Mouse (Mus musculus) right cerebral cortex, adult 18-20 months (tissue): ENCODE measurements around the gene Cog5.
A peak's percentile ranks its signal among the peaks of the same experiment; 100 is the strongest.

Experiments used
- DNase-seq: peaks from one replicate; pipeline ENCODE4 v3.0.0; 2022; ENCODE audit warnings: mixed read lengths

Cog5 gene

DNA sequence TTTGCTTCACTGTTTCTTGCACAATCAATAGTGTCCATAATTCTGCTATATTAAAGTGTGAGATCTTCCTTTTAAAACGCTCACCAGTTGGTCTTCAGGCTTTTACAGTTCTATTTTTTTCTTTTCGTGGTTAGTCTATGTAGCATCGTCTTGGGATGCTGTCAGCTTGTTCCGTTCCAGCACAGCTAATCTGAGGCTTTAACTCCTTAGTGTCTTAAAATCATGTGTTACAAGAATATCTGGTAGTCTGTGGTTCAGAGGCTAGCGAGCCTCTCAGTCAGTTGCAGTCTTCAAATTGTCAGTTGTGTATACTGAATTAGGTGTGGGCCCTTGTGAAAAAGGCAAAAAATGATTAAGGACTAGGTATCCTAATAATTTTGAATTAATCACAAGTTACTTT, 57.6 kb downstream of the Cog5 start:
- DNase-seq: peak; percentile 27

DNA sequence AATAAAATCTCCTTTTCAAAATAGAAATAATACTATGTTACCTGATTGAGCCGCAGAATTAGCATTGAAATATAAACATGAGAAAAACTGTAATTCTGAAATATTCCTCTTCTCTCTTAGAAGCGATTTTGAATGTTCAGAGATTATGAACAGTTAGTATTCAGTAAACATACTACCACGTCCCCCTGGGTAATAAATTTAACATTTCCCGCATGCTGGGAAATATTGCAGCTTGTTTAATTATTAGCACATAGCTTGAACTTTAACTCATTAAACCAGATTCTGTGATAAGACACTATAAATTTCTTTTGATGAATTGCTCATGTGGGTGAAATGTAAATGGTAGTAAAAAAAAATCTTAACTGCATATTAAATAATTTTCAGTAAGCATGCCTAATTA, 58.1 kb downstream of the Cog5 start:
- DNase-seq: no peak

DNA sequence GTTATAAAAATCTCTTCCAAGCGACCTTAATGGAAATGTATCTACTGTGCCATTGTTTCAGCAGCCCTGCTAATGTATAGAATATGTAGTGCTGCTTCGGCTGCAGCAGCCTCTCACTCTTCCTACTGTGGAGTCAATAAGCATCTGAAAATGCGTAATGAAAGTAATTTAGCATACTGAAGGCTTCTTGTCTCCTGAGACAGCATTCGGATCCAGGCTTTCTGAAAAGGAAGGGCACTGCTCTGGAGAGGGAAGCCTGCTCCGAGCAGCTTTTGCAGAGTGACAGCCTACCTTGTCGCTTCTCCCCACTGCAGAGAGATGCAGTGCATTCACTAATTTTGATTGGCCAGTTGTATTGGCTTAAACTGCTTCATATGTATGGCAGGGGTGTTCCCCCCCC, 58.9 kb downstream of the Cog5 start, which contains the start of gene Gpr22:
Gene Gpr22 (minus strand): TSS at position 348 of the 400 bp plus-strand sequence.
- peak; percentile 82 for DNase-seq

DNA sequence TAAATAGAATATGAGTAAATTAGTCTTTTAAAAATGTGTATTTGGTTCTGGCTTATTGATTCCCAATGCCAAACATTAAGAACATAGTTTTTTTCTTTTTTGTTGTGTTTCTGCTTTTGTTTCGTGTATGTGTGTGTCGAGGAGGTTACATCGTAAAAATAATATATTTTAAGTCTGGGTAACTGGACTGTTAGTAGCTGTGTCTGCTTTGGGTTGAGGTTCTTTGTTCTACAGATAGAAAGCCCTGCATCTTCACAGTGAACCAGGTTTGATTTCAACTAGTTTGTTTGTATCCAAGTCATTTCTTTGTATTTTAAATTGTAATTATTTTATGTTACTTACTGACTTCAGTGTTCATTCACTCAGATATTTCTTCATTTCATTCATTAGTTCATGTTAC, 59.4 kb downstream of the Cog5 start:
- DNase-seq: no peak

DNA sequence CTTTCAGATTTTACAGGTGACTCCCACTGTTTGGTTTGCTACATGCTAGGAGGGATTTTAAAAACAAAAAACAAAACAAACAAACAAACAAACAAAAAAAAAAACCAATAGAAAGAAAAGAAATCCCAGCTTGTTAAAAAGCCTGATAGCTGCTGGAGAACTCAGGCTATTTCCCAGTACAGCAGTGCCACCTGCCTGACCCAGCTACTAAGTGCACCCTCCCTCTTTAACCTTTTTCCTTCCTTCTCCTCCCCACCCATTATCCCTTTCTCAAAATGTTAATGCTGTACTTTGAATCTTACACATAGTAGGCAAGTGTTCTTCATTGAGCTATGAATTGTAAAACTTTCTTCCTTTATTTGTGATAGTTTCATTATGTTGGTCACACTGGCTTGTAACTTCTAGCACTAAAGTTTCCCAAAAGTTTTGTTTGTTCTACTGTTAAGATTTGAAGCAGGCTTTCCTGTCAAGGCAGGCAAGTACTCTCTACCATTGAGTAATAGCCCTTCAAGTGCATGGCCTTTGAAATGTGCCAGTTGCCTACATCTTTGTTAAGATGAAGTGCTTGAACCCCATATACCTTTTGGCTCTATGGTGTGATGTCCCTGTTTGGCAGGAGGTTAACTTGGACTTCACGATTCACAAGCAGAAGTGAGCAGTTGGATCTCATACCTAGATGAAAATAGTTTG, 65.1 kb downstream of the Cog5 start:
- DNase-seq: no peak

DNA sequence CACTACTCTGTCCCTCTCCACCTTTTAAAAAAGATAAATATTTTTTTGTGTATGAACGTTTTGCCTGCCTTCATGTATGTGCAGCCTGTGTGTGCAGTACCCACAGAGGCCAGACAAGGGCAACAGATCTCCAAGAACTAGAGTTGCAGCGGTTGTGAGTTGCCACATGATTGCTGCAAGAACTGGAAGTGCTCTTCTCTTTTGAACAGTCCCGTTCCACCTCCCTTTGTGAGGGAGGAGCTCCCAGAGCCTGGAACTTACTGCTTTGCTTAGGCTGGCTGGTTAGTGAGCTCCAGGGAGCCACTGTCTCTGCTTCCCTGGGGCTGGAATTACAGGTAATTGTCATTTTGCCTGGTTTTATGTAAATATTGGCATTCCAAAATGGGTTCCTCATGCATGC, 69.9 kb downstream of the Cog5 start:
- no peak for DNase-seq

DNA sequence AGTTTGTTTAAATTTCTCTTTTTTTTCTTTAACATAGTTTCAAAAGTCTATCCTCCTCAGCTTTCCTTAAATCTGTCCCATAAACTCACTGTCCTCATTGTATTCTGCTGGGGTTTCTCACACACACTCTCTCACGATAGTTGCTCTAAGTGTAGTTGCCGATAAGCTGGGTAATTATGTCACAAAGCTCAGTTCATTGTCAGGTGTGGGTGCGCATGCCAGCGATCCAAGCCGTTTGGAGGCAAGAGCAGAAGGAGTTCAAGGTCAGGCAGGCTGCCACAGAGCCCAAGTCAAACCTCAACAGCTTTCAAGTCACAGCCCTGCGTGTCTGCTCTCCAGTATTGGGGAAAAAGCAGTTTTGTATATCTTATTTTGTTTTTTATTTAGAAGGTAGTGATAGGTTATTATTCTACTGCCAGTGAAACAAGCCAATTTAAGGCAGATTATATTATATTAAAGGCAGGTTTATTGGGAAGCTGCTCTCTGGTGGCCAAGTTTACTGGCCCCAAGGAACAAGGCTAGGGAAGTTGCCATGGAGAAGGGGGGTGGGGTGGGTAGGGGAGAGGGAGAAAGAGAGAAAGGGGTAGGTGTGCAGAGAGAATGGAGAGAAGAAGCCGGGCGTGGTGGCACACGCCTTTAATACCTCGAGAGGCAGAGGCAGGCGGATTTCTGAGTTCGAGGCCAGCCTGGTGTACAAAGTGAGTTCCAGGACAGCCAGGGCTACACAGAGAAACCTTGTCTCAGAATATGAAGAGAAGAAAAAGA, 71.0 kb downstream of the Cog5 start:
- DNase-seq: no peak

DNA sequence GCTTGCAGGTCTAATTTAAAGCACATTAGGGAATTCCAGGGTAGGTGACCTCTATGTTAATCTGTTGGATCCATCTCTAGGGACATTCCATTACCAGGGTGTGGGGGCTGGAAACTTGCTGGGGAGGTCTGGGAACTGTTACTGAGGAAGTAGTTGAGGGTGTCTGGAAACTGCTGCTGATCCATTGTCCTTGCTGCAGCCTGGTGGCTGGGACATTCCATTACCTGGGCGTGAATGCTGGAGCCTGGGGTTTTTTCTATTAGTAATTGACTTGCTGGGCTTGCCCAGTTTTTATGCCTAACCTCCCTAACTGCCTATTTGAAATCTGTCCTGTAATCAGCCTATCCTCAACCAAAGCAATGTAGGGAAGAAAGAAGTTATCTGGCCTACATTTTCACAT, 72.0 kb downstream of the Cog5 start:
- no peak for DNase-seq

DNA sequence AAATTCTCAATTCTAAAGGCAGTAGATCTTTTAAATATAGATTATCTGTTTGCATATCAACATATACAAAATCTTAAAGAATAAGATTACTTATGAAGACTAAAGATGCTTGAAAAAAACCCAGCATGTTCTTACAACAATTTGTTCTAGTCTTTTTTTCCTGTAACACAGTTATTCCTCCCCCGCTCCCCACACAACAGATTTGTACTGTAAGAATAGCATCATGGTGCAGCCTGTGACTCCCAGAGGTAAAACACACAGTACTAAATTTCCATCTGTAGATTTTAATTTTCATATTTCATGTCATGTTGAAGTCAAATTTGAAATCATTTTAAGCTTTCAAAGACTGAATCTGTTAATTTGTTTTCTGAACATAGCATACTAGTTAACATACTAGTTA, 75.5 kb downstream of the Cog5 start:
- peak; percentile 78 for DNase-seq

DNA sequence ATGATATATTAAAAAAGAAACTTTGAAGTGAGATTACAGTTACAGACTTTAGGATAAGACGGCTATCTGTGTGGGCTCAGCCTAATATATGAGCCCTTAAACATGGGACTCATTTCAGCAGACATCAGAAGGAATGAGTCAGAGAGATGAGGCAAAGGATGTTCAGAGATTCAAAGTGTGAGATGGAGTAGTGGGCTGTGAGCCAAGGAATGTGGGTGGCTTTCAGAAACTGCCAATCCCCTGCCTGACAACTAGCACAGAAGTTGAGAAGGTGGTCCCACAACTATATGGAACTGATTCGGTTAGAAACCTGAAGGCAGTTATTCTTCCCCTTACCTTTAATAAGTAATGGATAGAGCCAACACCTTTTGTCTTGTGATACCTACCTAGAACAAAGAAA, 79.9 kb downstream of the Cog5 start:
- DNase-seq: no peak

DNA sequence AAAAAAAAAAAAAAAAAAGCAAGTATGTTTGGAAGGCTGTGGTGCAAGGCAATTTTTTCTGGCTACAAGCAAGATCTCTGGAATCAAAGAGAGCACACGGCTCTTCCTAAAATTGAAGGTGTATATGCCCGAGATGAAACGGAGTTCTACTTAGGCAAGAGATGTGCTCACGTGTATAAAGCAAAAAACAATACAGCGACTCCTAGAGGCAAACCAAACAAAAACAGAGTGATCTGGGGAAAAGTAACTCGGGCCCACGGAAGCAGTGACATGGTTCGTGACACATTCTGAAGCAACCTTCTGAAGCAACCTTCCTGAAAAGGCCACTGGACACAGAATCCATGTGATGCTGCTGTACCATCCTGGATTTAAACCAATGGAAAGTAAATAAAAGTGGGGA, 92.6 kb downstream of the Cog5 start:
- DNase-seq: no peak

DNA sequence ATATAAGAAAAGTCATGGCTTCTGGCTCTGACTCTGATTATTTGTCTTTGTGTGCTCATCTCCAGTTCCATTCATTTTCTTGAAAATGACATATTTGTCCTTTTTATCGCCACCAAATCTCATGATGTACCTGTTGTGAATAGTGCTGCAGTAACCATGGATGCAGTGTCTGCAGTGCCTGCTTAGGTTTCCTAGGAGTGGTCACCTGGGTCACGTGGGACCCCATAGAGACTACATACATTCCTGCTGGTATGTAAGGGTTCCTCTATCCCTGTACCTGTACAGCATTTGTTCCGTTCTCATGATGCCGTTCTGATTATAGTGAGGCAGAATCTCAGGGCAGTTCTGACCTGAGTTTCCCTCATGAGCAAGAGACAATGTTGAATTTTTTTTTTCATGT, 95.2 kb downstream of the Cog5 start:
- no peak for DNase-seq

DNA sequence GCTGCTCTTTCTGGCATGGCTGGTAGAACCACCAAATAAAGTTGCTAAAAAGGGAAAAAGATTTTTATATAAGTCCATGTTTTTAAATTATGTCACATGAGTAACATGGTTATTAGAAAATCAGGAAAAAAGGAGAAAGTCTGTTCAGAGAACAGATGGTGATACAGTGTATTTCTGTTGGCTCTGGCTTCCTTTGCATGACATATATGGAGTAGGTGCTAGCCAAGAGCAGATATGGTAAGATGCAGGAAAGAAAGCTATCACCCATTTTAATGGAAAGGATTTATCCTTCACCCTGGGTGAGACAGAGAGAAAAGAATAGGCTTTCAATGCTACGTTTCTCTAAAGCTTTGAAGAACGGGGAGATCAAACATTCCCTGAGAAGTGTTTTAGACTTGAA, 99.8 kb downstream of the Cog5 start:
- DNase-seq: no peak

DNA sequence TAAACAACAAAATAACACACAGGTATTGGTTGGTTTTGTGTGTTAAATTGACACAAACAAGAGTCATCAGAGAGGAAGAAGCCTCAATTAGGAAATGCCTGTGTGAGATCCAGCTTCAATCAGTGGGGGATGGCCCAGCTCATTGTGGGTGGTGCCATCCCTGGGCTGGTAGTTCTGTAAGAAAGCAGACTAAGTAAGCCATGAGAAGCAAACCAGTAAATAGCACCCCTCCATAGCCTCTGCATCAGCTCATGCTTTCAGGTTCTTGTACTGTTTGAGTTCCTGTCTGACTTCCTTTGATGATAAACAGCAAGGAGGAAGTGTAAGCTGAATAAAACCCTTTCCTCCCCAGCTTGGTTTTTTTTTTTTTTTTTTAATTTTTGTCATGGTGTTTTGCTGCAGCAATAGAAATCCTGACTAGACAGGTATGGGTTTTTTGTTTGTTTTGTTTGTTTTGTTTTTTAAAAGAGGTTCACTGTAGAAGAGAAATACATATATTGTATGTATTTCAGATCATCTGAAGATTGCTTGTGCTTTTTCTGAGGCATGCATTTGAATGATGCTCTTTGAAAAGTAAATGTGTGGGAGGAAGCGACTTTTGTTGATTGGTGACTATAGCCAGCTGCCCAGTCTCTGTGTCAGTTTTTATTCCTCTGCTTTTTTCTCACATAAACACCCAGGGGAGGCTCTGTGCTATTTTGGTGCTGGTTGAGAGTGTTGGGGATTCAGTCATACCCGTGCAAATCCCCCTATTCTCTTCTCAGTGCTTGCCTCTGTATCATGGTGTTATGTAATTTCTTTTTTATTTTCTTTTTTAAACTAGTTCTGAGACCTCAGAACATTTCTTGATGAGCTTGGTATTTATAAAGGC, 101.5 kb downstream of the Cog5 start:
- peak; percentile 70 for DNase-seq

DNA sequence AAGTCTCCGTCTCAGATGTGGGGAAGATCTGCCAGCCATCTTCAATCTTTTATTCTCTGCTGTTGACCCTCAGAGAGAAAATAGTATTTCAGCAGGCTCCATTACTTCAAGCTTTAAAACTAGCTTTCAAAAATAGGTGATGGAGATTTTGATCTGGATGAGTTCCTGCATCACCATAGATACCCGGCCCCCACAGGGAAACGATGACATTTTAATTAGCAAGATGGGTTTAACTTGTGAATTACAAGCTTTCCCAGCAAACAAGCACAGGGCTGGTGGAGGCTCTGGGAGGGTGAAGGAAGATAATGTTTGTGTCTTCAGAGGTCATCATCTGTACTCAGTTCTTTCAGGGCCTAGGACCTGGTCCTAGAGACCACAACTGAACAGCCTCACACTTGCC, 118.9 kb downstream of the Cog5 start:
- DNase-seq: no peak

DNA sequence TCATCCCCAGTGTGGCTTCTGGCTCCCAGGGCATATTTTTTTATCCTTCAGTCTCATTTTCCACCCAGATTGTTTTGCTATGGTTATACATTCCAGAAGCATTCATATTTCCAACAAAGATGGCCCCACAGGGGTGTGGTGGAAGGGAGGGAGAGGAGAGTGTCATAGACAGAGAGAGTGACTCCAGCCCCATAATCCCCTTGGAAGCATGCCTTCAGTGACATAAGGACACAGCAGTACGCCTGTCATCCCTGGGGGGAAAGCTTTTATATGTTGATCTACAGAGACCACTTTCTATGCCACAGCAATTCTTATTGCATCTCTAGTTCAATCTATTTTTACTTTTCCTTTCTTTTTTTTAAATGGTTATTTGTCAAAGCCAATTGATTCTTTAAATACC, 129.6 kb downstream of the Cog5 start:
- DNase-seq: no peak

DNA sequence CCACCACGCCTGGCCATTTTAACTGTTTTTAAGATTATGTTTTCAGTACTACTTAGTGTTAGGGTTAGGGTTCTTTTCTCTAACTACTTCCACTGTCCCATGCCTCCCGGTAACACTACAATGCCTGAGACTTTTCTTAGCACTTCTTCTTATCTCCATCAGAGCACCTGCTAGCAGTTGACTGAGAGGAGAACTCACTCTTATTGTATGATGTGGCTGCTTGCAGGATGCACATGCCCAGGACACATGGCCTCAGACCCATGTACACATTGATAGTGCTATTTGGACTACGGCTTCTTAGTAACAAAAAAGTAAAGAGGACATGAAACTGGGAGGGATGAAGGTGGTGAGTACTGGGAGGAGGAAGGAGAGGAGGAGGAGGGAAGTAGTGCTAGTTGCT, 133.9 kb downstream of the Cog5 start:
- no peak for DNase-seq

DNA sequence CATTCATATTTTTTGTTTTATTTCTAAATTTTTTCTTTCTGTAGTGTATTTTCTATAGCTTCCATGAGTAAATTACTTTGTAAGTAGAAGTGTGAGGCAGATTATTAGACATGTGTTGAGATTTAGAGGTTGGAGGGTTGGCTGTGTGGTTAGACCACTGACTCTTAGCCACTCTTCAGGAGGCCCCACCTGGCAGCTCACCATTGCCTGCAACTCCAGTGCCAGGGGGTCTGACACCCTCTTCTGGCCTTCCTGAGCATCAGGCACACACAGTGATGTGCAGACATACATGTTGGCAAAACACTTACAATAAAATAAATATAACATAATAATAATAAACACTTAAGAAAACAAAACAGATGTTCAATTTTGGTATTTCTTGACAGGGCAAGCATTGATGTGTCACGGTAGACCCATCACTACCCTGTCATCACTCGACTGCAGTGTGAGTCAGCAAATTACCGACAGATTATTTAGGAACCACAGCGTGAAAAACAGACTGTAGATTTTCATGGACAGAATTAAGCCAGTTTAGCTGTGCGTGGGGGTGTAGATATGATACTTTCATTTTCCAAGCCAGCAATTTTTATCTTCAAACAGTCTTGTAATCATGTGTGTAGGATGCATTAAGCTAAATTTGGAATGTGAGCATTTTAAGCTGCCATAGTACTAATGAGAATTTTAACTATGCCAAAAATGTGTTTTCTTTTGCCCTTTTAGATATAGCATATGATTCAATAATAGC, 151.9 kb downstream of the Cog5 start:
- no peak for DNase-seq

DNA sequence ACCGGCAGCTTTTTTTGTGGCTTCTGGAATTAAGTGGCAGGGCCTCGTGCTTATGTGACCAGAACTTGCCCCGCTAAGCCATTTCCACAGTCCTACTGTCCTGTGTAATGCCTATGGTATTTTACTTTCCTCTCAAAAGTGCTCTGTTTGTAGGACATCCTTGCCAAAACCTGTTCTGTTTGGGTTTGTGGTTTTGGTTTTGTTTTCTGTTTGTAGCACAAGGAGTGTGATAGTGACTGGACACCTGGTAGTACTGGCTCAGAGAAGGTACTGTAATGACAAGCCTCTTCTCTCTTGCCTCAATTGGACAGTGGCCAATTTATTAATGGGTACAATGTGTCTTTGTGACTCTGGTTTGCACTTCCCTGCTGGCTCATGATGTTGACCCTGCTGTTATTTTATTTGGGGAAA, 163.4 kb downstream of the Cog5 start:
- no peak for DNase-seq

DNA sequence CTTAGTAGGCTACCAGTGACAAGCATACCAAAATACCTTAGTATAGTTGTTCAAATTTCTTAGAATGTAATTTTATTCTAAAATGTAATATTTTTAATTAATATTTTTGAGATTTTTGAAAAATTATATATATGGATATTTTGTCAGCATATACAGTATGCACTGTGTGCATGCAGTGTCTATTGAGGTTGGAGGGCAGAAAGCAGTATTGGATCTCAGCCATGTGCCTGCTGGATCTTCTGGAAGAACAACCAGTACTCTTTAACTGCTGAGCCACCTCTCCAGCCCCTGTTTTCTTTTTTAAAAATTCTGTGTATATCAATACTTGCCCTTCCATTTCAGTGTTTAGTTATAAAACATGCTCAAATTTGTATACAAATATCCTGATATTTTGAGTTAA, 164.4 kb downstream of the Cog5 start:
- DNase-seq: no peak

DNA sequence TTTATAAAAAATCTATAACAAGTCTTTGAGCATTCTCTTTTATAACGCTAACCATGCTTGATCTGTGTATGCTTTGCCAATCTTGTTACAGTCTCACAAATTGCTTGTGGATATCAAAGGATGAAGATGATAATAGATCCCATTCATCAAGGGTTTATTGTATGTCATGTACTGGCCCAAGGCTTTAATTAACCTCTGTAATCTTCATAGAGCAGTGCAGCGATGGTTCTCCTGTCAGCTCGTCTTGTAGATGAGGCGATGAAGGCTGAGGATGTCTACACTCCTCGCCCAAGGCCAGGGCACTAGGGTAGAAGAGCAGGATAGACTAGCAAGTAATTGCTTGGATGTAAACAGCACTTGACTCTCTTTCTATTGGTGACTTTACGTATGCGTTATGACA, 164.9 kb downstream of the Cog5 start:
- DNase-seq: no peak

DNA sequence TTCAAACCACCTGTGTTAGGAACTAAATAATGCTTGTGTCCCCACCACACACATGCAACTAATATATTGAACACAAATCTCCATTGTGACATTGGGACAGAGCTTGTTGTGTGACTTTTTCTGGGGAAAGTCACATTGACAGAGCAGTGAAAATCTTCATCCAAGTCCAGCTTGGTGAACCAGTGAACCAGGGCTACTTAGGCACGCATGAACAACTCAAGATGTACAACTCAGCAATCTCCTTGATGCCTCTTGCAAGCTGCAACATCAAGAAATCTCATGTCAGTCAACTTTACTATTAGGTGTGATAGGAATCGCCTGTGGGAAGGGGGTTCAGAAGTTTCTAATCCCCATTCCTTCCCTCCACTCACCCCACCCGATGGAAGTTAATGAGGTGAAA, 169.0 kb downstream of the Cog5 start:
- no peak for DNase-seq

DNA sequence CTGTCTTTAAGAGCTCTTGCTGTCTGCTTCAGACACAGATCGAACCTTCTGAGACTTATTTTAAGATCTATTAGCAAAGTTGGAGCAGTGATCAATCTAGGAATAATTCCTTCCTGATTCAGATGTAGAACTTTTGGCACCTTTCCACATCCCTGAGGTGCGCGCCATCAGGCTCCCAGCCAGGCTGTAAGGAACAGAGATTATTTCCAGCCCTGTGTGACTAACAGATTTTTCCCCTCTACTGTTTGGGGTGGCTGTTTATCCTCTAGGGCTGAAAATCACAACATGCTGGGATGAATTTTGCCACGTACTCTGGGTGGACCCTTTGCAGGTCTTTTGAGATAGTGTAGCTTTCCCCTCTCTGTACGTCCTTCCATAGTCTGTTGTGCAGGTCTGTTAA, 170.2 kb downstream of the Cog5 start:
- no peak for DNase-seq
